Mouse (Mus musculus) kidney, embryonic 14.5 days (tissue): ENCODE measurements around the gene Gm10226. TPM values are rescaled to one million over a fixed set of nuclear protein-coding genes. Genes with fewer than 3 reads are reported as not detected.
"Not testable (repeated sequence)": the region's sequence is repeated elsewhere in the genome, so short reads cannot be mapped to it uniquely, and the experiment has no call there.

Experiments
- ATAC-seq: fragments of 200-750 bp; cut with Nextera tagmentation; 2 replicates; pipeline ENCODE4 v1.8.0; 2017; ENCODE audit warnings: moderate number of reproducible peaks, mild to moderate bottlenecking, moderate TSS enrichment, moderate library complexity; ENCODE audit not compliant: low FRiP score, low TSS enrichment
- H3K27ac ChIP-seq: fragments of 300-500 bp; sonication (generic); 2 replicates; pipeline ENCODE4 v1.5.1; 2014; ENCODE audit warnings: low read depth, mild to moderate bottlenecking, low read length, moderate library complexity, mixed read lengths
- H3K27me3 ChIP-seq: fragments of 300-500 bp; sonication (generic); 2 replicates; pipeline ENCODE4 v1.6.1; 2014; ENCODE audit warnings: mild to moderate bottlenecking, low read length; ENCODE audit not compliant: control insufficient read depth, insufficient read depth
- H3K36me3 ChIP-seq: fragments of 300-500 bp; sonication (generic); 2 replicates; pipeline ENCODE4 v1.6.1; 2014; ENCODE audit warnings: low read length, mixed read lengths; ENCODE audit not compliant: control insufficient read depth, insufficient read depth
- H3K4me1 ChIP-seq: fragments of 300-500 bp; sonication (generic); 2 replicates; pipeline ENCODE4 v1.6.1; 2014; ENCODE audit warnings: low read length, mixed read lengths; ENCODE audit not compliant: control insufficient read depth, insufficient read depth
- H3K4me2 ChIP-seq: fragments of 300-500 bp; sonication (generic); replicated peaks from 2 replicates; pipeline ENCODE4 v1.6.1; 2014; ENCODE audit warnings: low read depth, mild to moderate bottlenecking, low read length
- H3K4me3 ChIP-seq: fragments of 300-500 bp; sonication (generic); 2 replicates; pipeline ENCODE4 v1.5.1; 2014; ENCODE audit warnings: mild to moderate bottlenecking, low read length
- H3K9ac ChIP-seq: fragments of 300-500 bp; sonication (generic); 2 replicates; pipeline ENCODE4 v1.6.1; 2014; ENCODE audit warnings: low read depth, mild to moderate bottlenecking, low read length, moderate library complexity
- H3K9me3 ChIP-seq: fragments of 300-500 bp; sonication (generic); 2 replicates; pipeline ENCODE4 v1.6.1; 2016; ENCODE audit warnings: low read length; ENCODE audit not compliant: control insufficient read depth
- WGBS: fragments of 180-500 bp; shearing (Covaris S2); extraction: QIAGEN DNeasy Blood & Tissue Kit; methylation state at CpG from one replicate; pipeline ENCODE4 v1.1.7; 2014; 5-methylcytosine and 5-hydroxymethylcytosine counted together
- polyA plus RNA-seq: library from polyadenylated mRNA; unstranded; fragments of >200 nt; fragmentation: Nextera tagmentation; extraction: Ambion mirVana; gene quantifications from 2 replicates; pipeline ENCODE4 v1.2.1, GENCODE M21; 2014

Gm10226 gene
- polyA plus RNA-seq = 6.1 and 7.7 TPM in 2 replicates

GRCm38 (mm10) chr17:21691560-21691959, at the start of gene Gm10226:
Gene Gm10226, plus strand, starts transcription at chr17:21691860.
- Histone ChIP-seq H3K36me3 (peaks cover 4% of the 10 kb centered on the region; the same call in 1 of the 2 replicates), H3K4me1 (no peaks in the 10 kb centered on the region), H3K27ac (no peak within 1 kb of the TSS), H3K4me2 (no peak within 1 kb of the TSS), H3K9me3 (no peaks in the 10 kb centered on the region), H3K4me3 (no peak within 1 kb of the TSS), H3K9ac (no peak within 1 kb of the TSS), H3K27me3 (no peaks in the 10 kb centered on the region)
- ATAC-seq = no peak
- 93% methylated on average over 3 of the region's 3 CpGs for WGBS

DNA sequence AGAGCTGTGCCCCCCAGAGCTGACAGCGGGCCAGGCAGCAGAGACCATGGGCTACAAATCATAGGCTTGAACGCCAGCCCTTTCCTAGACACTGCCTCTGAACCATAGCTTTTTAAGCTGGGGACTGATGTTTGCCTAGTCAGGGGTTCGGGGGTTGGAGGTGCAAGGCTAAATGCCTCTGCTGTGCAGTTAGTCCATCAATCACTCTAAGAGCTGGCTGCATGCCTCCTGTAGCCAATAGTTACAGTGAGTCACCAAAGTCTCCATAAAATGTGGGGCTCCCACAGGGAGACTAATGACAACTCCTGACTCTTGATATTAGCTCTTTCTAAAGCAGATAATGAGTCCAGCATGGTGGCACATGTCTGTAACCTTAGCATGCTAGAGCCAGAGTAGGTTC, 42.9 kb upstream of the Gm10226 start:
- no peak overlapping the region for H3K27ac ChIP-seq
- H3K27me3 ChIP-seq = no peaks in the 10 kb centered on the region
- H3K4me1 ChIP-seq = no peaks in the 10 kb centered on the region
- no peak overlapping the region for H3K4me3 ChIP-seq
- no peak overlapping the region for H3K4me2 ChIP-seq
- WGBS = 28% methylated on average over 3 of the region's 3 CpGs
- no peak overlapping the region for H3K9ac ChIP-seq
- no peaks in the 10 kb centered on the region for H3K9me3 ChIP-seq
- no peaks in the 10 kb centered on the region for H3K36me3 ChIP-seq
- ATAC-seq = no peak

- Histone ChIP-seq H3K9me3 (no peaks in the 10 kb centered on the region), H3K27ac (no peak overlapping the region), H3K4me2 (peak overlapping the region; percentile 30), H3K4me3 (peak overlapping the region; percentile 42), H3K9ac (peak overlapping the region; percentile 5; the same call in 1 of the 2 replicates), H3K4me1 (no peaks in the 10 kb centered on the region), H3K27me3 (no peaks in the 10 kb centered on the region), H3K36me3 (no peaks in the 10 kb centered on the region)
- ATAC-seq = peak; percentile 11; the same call in 1 of the 2 replicates
- 21% methylated on average over 2 of the region's 2 CpGs for WGBS
These were observed 41.7 kb upstream of the Gm10226 start for GRCm38 (mm10) chr17:21649936-21650335.

DNA sequence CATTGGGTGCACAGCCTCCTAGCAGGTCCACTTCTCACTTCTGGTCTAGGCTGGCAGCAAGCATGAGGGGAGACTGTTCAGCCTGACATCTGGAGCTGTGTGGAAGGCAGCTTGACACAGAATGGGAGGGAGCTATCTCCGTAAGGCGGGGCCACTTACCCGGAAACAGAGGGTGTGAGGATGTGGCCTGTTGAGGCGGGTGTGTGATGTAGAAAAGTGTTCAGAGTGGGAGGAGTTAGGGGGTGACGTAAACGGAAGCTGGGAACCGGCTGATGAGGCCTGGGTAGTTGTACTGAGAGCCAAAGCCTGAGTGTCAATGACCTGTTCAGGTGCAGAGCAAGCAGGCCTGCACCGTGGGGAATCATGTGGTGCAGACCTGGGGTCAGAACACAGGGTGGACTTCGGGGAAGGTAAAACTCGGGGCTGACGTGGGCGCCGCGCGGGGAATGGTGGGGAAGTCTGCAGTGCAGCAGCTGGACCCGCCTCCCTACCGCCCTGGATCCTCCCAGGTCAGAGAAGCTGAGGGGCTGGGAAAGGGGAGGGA, 41.2 kb upstream of the Gm10226 start, which contains the start of gene Zfp983:
Zfp983 (plus strand) TSS at position 261 of the 544 bp plus-strand sequence.
- Histone ChIP-seq H3K27ac (peak within 1 kb of the TSS; percentile 62; the same call in 1 of the 2 replicates), H3K4me2 (peak within 1 kb of the TSS; percentile 30), H3K4me3 (peak within 1 kb of the TSS; percentile 42), H3K9ac (peak within 1 kb of the TSS; percentile 5; the same call in 1 of the 2 replicates)
- not testable (repeated sequence) for H3K9me3 ChIP-seq, H3K4me1 ChIP-seq, H3K27me3 ChIP-seq, H3K36me3 ChIP-seq
- WGBS = under 1% methylated on average over 17 of the region's 17 CpGs
- ATAC-seq = peak; percentile 100

GRCm38 (mm10) chr17:21678826-21679225, 12.8 kb upstream of the Gm10226 start:
- H3K27me3 ChIP-seq, H3K4me3 ChIP-seq, H3K4me2 ChIP-seq, H3K36me3 ChIP-seq, H3K4me1 ChIP-seq, H3K27ac ChIP-seq, H3K9me3 ChIP-seq, H3K9ac ChIP-seq, ATAC-seq: not testable (repeated sequence)
- 5% methylated on average over 1 of the region's 1 CpGs for WGBS

DNA sequence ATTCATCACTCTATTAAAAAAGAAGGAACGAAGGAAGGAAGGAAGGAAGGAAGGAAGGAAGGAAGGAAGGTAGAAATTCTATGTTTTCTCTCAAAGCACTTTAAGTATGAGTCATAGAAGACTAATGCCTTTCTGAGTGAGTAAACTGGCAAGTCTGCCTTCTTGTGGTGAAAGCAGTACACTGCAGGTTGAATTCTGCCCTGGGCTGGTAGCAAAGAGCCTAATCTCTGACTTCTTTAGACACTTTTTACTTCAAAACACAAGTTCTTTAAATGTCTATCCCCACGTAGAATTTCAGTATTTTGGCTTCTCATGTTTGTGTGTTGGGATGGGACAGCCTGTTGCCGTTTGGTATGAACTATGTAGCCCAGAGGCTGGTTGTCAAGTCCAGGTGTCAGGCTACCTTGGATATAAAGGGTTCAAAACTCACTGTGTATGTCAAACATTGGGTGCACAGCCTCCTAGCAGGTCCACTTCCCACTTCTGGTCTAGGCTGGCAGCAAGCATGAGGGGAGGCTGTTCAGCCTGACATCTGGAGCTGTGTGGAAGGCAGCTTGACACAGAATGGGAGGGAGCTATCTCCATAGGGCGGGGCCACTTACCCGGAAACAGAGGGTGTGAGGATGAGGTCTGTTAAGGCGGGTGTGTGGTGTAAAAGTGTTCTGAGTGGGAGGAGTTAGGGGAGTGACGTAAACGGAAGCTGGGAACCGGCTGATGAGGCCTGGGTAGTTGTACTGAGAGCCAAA, 12.2 kb upstream of the Gm10226 start:
- H3K27me3 ChIP-seq = no peaks in the 10 kb centered on the region
- peak overlapping the region; percentile 44 for H3K4me2 ChIP-seq
- H3K27ac ChIP-seq = no peak overlapping the region; the same call in 1 of the 2 replicates
- peak overlapping the region; percentile 31; the same call in 1 of the 2 replicates for H3K9ac ChIP-seq
- H3K4me3 ChIP-seq = peak overlapping the region; percentile 42
- H3K9me3 ChIP-seq = no peaks in the 10 kb centered on the region
- H3K36me3 ChIP-seq = no peaks in the 10 kb centered on the region
- no peaks in the 10 kb centered on the region for H3K4me1 ChIP-seq
- peak; percentile 100 for ATAC-seq
- 3% methylated on average over 9 of the region's 9 CpGs for WGBS

GRCm38 (mm10) chr17:21680019-21680376, 11.7 kb upstream of the Gm10226 start:
- Histone ChIP-seq H3K9ac (peak overlapping the region; percentile 31; the same call in 1 of the 2 replicates), H3K4me2 (peak overlapping the region; percentile 44), H3K4me3 (peak overlapping the region; percentile 42)
- not testable (repeated sequence) for H3K9me3 ChIP-seq, H3K4me1 ChIP-seq, H3K36me3 ChIP-seq, H3K27me3 ChIP-seq, H3K27ac ChIP-seq
- ATAC-seq = peak; percentile 94
- whole genome bisulfite sequencing = 2% methylated on average over 9 of the region's 10 CpGs

GRCm38 (mm10) chr17:21693342-21693741, 1.7 kb downstream of the Gm10226 start:
- Histone ChIP-seq H3K27ac (no peak overlapping the region), H3K36me3 (peaks cover 4% of the 10 kb centered on the region; the same call in 1 of the 2 replicates), H3K4me1 (no peaks in the 10 kb centered on the region), H3K9me3 (no peaks in the 10 kb centered on the region), H3K4me2 (no peak overlapping the region), H3K27me3 (no peaks in the 10 kb centered on the region), H3K4me3 (no peak overlapping the region), H3K9ac (no peak overlapping the region)
- 42% methylated on average over 3 of the region's 3 CpGs for WGBS
- ATAC-seq = no peak

- Histone ChIP-seq H3K9me3 (no peaks in the 10 kb centered on the region), H3K36me3 (peaks cover 2% of the 10 kb centered on the region; the same call in 1 of the 2 replicates), H3K9ac (no peak overlapping the region), H3K4me2 (no peak overlapping the region), H3K27me3 (no peaks in the 10 kb centered on the region), H3K4me3 (no peak overlapping the region), H3K27ac (no peak overlapping the region), H3K4me1 (no peaks in the 10 kb centered on the region)
- no peak for ATAC-seq
These were observed 4.4 kb downstream of the Gm10226 start for GRCm38 (mm10) chr17:21696073-21696472.
